Mouse (Mus musculus): ENCODE measurements around the gene Usp17lb.
"Not testable (repeated sequence)": the region's sequence is repeated elsewhere in the genome, so short reads cannot be mapped to it uniquely, and the experiment has no call there.

Gene Usp17lb

GRCm38 (mm10) chr7:104842503-104842902 lies at the start of gene Usp17lb:
Gene Usp17lb (minus strand): TSS chr7:104842603.
- Histone ChIP-seq H3K36me3 (ENCODE audit: control insufficient read depth, insufficient read depth, low read length, poor library complexity, severe bottlenecking) (no peaks in the 10 kb centered on the region), H3K27me3 (ENCODE audit: control insufficient read depth, insufficient read depth, low read length, poor library complexity, severe bottlenecking) (no peaks in the 10 kb centered on the region; the same call in 1 of the 2 replicates)
- DNase-seq (ENCODE audit: low read depth, low spot score): no peak

- Histone ChIP-seq H3K27me3 (ENCODE audit: control insufficient read depth, insufficient read depth, low read length, poor library complexity, severe bottlenecking) (no peaks in the 10 kb centered on the region), H3K36me3 (ENCODE audit: control insufficient read depth, insufficient read depth, low read length, poor library complexity, severe bottlenecking) (no peaks in the 10 kb centered on the region)
- no peak for DNase-seq (ENCODE audit: low read depth, low spot score)
Measured at GRCm38 (mm10) chr7:104877731-104878130, 35.3 kb upstream of the Usp17lb start, which contains the start of gene Olfr665. Gene Olfr665 (plus strand): TSS chr7:104878031.

- H3K36me3 ChIP-seq (ENCODE audit: control insufficient read depth, insufficient read depth, low read length, poor library complexity, severe bottlenecking): no peaks in the 10 kb centered on the region
- DNase-seq (ENCODE audit: low read depth, low spot score): no peak
- no peaks in the 10 kb centered on the region for H3K27me3 ChIP-seq (ENCODE audit: control insufficient read depth, insufficient read depth, low read length, poor library complexity, severe bottlenecking)
Measured at GRCm38 (mm10) chr7:104861381-104861780, 19.0 kb upstream of the Usp17lb start.

DNA sequence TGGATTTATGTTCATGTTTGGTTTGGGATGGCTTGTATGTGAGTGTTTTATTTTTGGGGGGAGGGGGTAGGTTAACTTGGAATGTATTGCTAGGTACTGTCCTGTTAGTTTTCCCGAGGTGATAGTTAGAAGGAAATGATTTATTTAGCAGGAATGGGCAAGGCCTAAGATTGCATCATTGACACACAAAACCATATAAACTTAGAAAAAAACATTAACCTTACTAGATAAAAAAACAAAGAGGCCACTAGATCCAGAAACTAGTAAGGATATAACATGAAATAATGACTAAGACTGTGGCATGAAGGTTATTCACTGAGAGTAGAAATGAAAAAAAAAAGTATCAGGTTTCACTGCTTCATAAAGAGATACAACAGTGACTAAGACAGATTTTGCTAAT lies 15.3 kb upstream of the Usp17lb start:
- H3K27me3 ChIP-seq (ENCODE audit: control insufficient read depth, insufficient read depth, low read length, poor library complexity, severe bottlenecking): no peaks in the 10 kb centered on the region
- no peak for DNase-seq (ENCODE audit: low read depth, low spot score)
- no peaks in the 10 kb centered on the region for H3K36me3 ChIP-seq (ENCODE audit: control insufficient read depth, insufficient read depth, low read length, poor library complexity, severe bottlenecking)

GRCm38 (mm10) chr7:104856709-104857108 lies 14.3 kb upstream of the Usp17lb start, which contains the start of gene Usp17la:
Gene Usp17la (plus strand): TSS chr7:104857009.
- H3K36me3 ChIP-seq (ENCODE audit: control insufficient read depth, insufficient read depth, low read length, poor library complexity, severe bottlenecking); DNase-seq (ENCODE audit: low read depth, low spot score); H3K27me3 ChIP-seq (ENCODE audit: control insufficient read depth, insufficient read depth, low read length, poor library complexity, severe bottlenecking): not testable (repeated sequence)

- DNase-seq (ENCODE audit: low read depth, low spot score): no peak
Measured at GRCm38 (mm10) chr7:104855248-104855750, 12.9 kb upstream of the Usp17lb start.

GRCm38 (mm10) chr7:104851546-104851945 lies 9.1 kb upstream of the Usp17lb start:
- not testable (repeated sequence) for DNase-seq (ENCODE audit: low read depth, low spot score); H3K27me3 ChIP-seq (ENCODE audit: control insufficient read depth, insufficient read depth, low read length, poor library complexity, severe bottlenecking); H3K36me3 ChIP-seq (ENCODE audit: control insufficient read depth, insufficient read depth, low read length, poor library complexity, severe bottlenecking)

More at GRCm38 (mm10) chr7:104855248-104855750, 12.9 kb upstream of the Usp17lb start:
- H3K27me3 ChIP-seq (ENCODE audit: control insufficient read depth, insufficient read depth, low read length, poor library complexity, severe bottlenecking): no peaks in the 10 kb centered on the region
- no peaks in the 10 kb centered on the region for H3K36me3 ChIP-seq (ENCODE audit: control insufficient read depth, insufficient read depth, low read length, poor library complexity, severe bottlenecking)

- Histone ChIP-seq H3K36me3 (ENCODE audit: control insufficient read depth, insufficient read depth, low read length, poor library complexity, severe bottlenecking) (no peaks in the 10 kb centered on the region), H3K27me3 (ENCODE audit: control insufficient read depth, insufficient read depth, low read length, poor library complexity, severe bottlenecking) (no peaks in the 10 kb centered on the region; the same call in 1 of the 2 replicates)
- DNase-seq (ENCODE audit: low read depth, low spot score): no peak
Measured at GRCm38 (mm10) chr7:104843731-104844287, 1.4 kb upstream of the Usp17lb start.

DNA sequence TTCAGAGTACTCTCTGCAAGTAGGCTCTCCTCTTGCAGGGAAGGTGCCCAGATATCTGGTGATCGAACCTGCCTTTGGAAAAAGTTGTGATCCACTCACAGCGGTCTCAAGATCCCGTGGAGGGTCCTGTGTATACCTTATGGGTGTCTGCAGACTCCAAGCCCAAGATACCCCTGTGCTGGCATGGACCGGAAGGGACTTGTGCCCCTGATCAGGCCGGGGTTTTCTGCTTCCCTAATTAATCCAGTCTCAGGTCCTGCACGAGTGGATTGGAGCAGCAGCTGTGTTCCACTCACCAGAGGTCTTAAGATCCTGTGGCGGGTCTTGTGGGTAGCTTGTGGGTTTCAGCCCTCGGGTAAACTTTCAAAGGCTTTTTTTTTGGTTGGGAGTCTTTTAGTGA lies 32.1 kb downstream of the Usp17lb start:
- DNase-seq (ENCODE audit: low read depth, low spot score); H3K27me3 ChIP-seq (ENCODE audit: control insufficient read depth, insufficient read depth, low read length, poor library complexity, severe bottlenecking); H3K36me3 ChIP-seq (ENCODE audit: control insufficient read depth, insufficient read depth, low read length, poor library complexity, severe bottlenecking): not testable (repeated sequence)

DNA sequence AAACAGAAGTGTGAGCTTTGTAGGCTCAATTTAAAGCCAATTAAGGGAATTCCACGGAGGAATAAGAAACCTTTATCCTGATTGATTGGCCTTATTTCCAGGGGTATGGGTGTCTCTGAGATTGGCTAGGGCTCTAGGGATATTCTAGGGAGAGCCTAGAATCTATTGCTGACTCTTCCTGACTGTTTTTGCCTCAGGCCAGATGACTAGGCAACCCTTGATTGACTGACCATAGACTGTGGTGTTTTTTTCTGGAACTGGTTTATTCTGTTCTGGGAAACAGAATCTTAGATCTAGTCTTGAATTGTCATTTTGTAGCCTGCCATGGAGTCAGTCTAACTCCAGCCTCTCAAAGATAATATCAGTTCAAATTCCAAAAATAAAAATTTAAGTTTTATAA lies 51.6 kb downstream of the Usp17lb start:
- Histone ChIP-seq H3K27me3 (ENCODE audit: control insufficient read depth, insufficient read depth, low read length, poor library complexity, severe bottlenecking) (no peaks in the 10 kb centered on the region), H3K36me3 (ENCODE audit: control insufficient read depth, insufficient read depth, low read length, poor library complexity, severe bottlenecking) (no peaks in the 10 kb centered on the region)
- no peak for DNase-seq (ENCODE audit: low read depth, low spot score)
